Mouse (Mus musculus): Measurements from ENCODE around the gene Chrm4. TPM values are rescaled to one million over a fixed set of nuclear protein-coding genes. Genes with fewer than 3 reads are reported as not detected.

The Chrm4 gene
- 0.88 and 1.6 TPM in 2 replicates for polyA plus RNA-seq (2012; rRNA removed)

DNA sequence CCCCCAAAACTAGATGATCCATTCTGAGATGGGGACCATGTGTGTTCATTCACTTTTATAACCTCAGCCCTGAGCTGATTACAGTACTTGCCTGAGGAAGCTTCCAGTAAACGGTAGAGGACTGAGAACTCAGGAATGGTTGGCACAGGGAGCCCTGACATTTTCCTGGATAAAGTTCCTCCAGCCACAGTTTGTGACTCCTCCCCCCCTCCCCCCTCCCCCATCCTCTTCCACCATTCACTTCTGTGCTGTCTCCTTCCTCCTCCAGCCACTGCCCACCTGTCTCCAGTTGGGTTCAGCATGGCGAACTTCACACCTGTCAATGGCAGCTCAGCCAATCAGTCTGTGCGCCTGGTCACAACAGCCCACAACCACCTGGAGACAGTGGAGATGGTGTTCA, at the start of gene Chrm4:
Chrm4 (plus strand) TSS at position 301 of the 400 bp plus-strand sequence.

DNA sequence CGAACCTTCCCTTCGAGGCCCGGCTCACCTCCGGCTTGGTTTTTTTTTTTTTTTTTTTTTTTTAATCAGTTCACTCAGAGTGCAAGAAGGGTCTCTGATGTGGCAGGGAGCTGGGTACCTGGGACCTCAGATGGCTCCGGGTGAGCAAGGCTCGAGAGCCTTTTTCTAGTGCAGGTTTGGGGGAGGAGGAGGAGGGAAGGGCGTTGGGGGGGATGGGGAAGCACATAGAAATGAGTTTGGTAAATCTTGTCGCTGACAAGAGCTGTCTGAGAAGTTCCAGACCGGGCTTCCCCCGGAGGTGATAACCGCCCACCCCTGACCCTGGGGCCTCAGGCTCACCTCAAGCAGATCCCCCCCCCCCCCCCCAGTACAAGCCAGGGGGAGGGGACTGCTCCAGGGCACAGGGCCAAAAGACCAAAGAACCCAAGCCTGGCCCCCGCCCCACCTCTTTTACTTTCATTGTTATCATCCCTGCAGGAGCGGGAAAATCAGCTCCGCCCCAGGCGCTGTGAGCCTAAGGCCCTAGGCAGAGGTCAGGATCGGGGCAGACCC, 5.2 kb downstream of the Chrm4 start, which contains the start of gene Mdk:
Mdk (minus strand) TSS at position 138 of the 552 bp plus-strand sequence.

DNA sequence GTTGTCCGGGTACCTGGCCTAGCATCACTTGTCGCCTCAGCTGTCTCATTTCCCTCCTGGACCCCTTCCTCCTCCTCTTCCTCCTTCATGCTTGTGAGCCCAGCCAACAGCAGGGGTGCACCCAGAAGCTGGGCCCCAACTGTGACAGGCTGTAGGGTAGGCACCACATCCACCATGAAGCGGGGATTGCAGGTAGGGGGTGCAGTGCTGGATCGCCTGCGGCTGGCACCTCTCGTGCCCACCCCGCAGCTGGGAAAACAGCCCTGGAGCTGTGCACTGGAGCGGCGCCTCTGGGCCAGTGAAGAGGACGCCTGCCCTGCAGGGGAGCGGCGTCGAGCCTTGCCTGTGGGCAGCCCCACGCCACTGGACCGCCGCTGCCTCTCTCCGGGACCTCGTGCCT, 18.4 kb downstream of the Chrm4 start, which contains the start of gene Gm9821:
Gm9821 (plus strand) TSS at position 221 of the 400 bp plus-strand sequence.

DNA sequence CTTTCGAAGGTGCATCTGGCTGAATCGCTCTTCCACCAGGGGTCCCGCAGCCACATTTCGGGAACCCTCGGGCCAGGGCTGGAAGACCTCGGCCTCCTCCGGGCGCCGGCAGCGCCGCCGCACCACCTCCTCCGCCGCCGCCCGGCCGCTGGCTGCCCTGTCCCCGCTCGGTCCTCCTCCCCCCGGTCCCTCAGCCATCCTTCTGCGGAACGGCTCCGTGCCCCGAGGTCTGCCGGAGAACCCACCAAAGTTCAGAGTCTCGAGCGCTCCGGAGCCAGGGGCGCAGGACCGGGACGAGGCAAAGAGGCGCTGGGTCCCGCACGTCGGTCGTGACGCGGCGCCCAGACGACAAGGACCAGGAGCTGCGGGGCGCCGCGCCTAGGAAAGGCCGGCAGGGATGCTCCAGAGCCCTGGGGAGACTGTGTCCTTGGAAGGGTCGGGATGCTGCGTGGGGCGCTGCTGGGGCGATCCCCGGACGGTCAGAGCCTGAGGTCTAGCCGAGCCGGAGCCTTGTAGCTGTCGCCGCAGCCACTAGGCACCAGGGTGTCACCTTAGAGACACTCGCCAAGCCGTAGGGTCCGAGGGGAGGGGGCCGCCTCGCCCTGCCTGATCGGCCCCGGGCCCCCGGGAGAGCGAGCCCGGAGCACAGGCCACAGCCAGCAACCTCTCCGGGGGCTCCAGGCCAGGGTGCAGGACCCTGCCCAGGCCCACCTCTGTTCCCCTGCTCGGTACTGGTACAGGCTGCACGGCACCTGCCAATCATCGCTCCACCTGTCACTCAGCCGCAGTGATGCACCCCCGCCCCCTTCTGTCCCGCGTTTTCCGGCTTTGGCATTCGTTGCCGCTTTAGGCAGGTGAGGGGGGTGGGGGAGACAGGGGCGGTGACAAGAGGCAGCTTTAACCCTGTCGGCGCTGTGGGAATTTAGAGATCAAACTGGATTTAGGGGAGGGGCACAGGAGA, 48.8 kb downstream of the Chrm4 start, which contains the start of gene Dgkz:
Dgkz (minus strand) TSS at position 284 of the 961 bp plus-strand sequence.

Other genes with a start within 250 kb of the Chrm4 start
- gene Atg13, start 216.7 kb upstream of the Chrm4 start, polyA plus RNA-seq (2012; rRNA removed), result 28.0 and 31.6 TPM in 2 replicates
- gene Harbi1, start 216.4 kb upstream of the Chrm4 start, polyA plus RNA-seq (2012; rRNA removed), result 10.6 and 10.7 TPM in 2 replicates
- gene Ambra1, start 197.1 kb upstream of the Chrm4 start, polyA plus RNA-seq (2012; rRNA removed), result 18.5 and 25.6 TPM in 2 replicates
- gene Mdk, start 5.0 kb downstream of the Chrm4 start, polyA plus RNA-seq (2012; rRNA removed), result 930 and 1,149 TPM in 2 replicates
- gene Gm9821, start 18.5 kb downstream of the Chrm4 start, polyA plus RNA-seq (2012; rRNA removed), result not detected in 2 replicates
- gene Dgkz, start 48.6 kb downstream of the Chrm4 start, polyA plus RNA-seq (2012; rRNA removed), result 68.8 and 78.2 TPM in 2 replicates
- gene Creb3l1, start 97.3 kb downstream of the Chrm4 start, polyA plus RNA-seq (2012; rRNA removed), result 2.1 and 3.1 TPM in 2 replicates
- gene Phf21a, start 165.9 kb downstream of the Chrm4 start, polyA plus RNA-seq (2012; rRNA removed), result 43.1 and 88.8 TPM in 2 replicates

Measured in central nervous system, embryonic 11.5 days (tissue).